Mouse (Mus musculus): ENCODE measurements around the gene Cast.

The Cast gene

DNA sequence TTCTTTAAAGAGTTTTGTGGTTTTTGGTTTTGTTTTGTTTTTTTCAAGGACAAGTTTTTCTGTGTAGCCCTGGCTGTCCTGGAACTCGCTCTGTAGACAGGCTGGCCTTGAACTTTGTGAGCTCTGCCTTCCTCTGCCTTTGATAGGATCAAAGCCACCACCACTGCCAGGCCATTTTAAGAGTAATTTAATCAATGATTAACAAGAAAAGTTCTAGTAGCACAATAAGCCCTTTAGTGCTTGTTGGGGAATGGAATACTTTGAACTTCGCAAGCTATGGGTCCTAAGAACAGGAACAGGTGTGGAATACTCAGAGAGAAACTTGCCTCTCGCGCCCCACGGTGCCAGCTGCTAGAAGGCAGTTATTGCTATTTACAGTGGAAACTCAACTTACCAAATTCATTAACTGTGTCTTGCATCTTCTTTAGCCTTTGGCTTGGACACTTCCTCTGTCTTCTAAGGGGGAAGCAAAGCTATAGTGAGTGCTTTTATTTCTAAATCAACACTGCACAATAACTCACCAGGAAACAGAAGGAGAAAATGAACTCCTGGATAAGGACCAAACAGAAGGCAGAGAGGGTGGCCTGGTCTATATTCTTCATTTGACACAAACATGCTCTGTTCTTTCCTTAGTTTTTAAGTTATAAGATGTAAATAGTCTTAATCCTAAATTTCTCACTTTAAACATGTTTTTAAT lies 113.0 kb downstream of the Cast start:
- DNase-seq: no peak

Measured in cerebellum, postnatal 25 days (tissue).